Mouse (Mus musculus) testis, adult 2 months (tissue): Measurements from ENCODE around the gene Xbp1. TPM values are rescaled to one million over a fixed set of nuclear protein-coding genes. Genes with fewer than 3 reads are reported as not detected.
"Not testable (repeated sequence)": the region's sequence is repeated elsewhere in the genome, so short reads cannot be mapped to it uniquely, and the experiment has no call there.

Source experiments
- H3K27ac ChIP-seq: fragments of 200-500 bp; 2 replicates; pipeline ENCODE4 v1.5.1; 2012; ENCODE audit warnings: low read depth, low read length; ENCODE audit not compliant: control insufficient read depth, insufficient read depth
- H3K27me3 ChIP-seq: fragments of 200-500 bp; 2 replicates; pipeline ENCODE4 v1.6.1; 2012; ENCODE audit warnings: mild to moderate bottlenecking, low read length, moderate library complexity; ENCODE audit not compliant: control insufficient read depth, insufficient read depth
- H3K36me3 ChIP-seq: fragments of 200-500 bp; 2 replicates; pipeline ENCODE4 v1.6.1; 2012; ENCODE audit warnings: mild to moderate bottlenecking, low read length; ENCODE audit not compliant: control insufficient read depth, insufficient read depth
- H3K4me1 ChIP-seq: fragments of 200-500 bp; 2 replicates; pipeline ENCODE4 v1.6.1; 2012; ENCODE audit warnings: low read length; ENCODE audit not compliant: control insufficient read depth, insufficient read depth
- H3K4me3 ChIP-seq: fragments of 200-500 bp; 2 replicates; pipeline ENCODE4 v1.5.1; 2012; ENCODE audit warnings: low read depth, mild to moderate bottlenecking, low read length, moderate library complexity, mixed read lengths; ENCODE audit not compliant: control insufficient read depth
- CTCF ChIP-seq: fragments of 200-500 bp; IDR thresholded peaks from 2 replicates; pipeline ENCODE4 v1.5.1; 2012; ENCODE audit warnings: low read depth, mild to moderate bottlenecking, inconsistent platforms, low read length, moderate library complexity; ENCODE audit not compliant: control insufficient read depth, insufficient read depth, insufficient replicate concordance
- POLR2A ChIP-seq: fragments of 200-500 bp; IDR thresholded peaks from 2 replicates; pipeline ENCODE4 v1.6.1; 2012; ENCODE audit warnings: low read depth, mild to moderate bottlenecking, inconsistent platforms, low read length, moderate library complexity; ENCODE audit not compliant: control insufficient read depth
- polyA plus RNA-seq: library from polyadenylated mRNA; depleted of rRNA; stranded (reverse); fragments of >200 nt; gene quantifications from 2 replicates; pipeline ENCODE4 v1.2.3, GENCODE M21; 2012

The Xbp1 gene
- polyA plus RNA-seq, 1 experiment: 9.0 TPM

GRCm38 (mm10) chr11:5505856-5506575 lies 14.4 kb upstream of the Xbp1 start:
- TF ChIP-seq POLR2A (no peak), CTCF (no peak)
- H3K36me3 ChIP-seq: no peaks in the 10 kb centered on the region
- peaks cover 5% of the 10 kb centered on the region for H3K4me1 ChIP-seq
- H3K27ac ChIP-seq: no peak overlapping the region
- no peaks in the 10 kb centered on the region for H3K27me3 ChIP-seq
- peak overlapping the region; percentile 75 for H3K4me3 ChIP-seq

- Histone ChIP-seq H3K4me3 (no peak overlapping the region), H3K4me1 (peaks cover 5% of the 10 kb centered on the region), H3K27me3 (no peaks in the 10 kb centered on the region), H3K36me3 (no peaks in the 10 kb centered on the region), H3K27ac (no peak overlapping the region)
- no peak for TF ChIP-seq CTCF
- no peak for TF ChIP-seq POLR2A
Measured at GRCm38 (mm10) chr11:5509215-5510098, 11.0 kb upstream of the Xbp1 start.

- Histone ChIP-seq H3K4me3 (no peak overlapping the region), H3K36me3 (no peaks in the 10 kb centered on the region), H3K4me1 (peaks cover 5% of the 10 kb centered on the region), H3K27ac (no peak overlapping the region), H3K27me3 (no peaks in the 10 kb centered on the region)
- TF ChIP-seq POLR2A (no peak), CTCF (no peak)
Measured at GRCm38 (mm10) chr11:5510099-5510391, 10.4 kb upstream of the Xbp1 start.

GRCm38 (mm10) chr11:5510686-5511085 lies 9.8 kb upstream of the Xbp1 start:
- not testable (repeated sequence) for H3K36me3 ChIP-seq, H3K27me3 ChIP-seq, H3K4me1 ChIP-seq, H3K4me3 ChIP-seq, H3K27ac ChIP-seq

GRCm38 (mm10) chr11:5512099-5512725 lies 8.2 kb upstream of the Xbp1 start:
- Histone ChIP-seq H3K27ac (no peak overlapping the region), H3K4me1 (no peaks in the 10 kb centered on the region), H3K36me3 (no peaks in the 10 kb centered on the region), H3K27me3 (no peaks in the 10 kb centered on the region), H3K4me3 (no peak overlapping the region)
- no peak for TF ChIP-seq POLR2A
- TF ChIP-seq CTCF: no peak

- H3K36me3 ChIP-seq: no peaks in the 10 kb centered on the region
- no peak for TF ChIP-seq CTCF
- no peak for TF ChIP-seq POLR2A
Measured at GRCm38 (mm10) chr11:5512961-5513360, 7.5 kb upstream of the Xbp1 start.

GRCm38 (mm10) chr11:5514091-5514490 lies 6.4 kb upstream of the Xbp1 start:
- Histone ChIP-seq H3K27ac (no peak overlapping the region), H3K4me1 (no peaks in the 10 kb centered on the region), H3K27me3 (no peaks in the 10 kb centered on the region), H3K4me3 (no peak overlapping the region), H3K36me3 (no peaks in the 10 kb centered on the region)
- TF ChIP-seq POLR2A (no peak), CTCF (no peak)

More at GRCm38 (mm10) chr11:5512961-5513360, 7.5 kb upstream of the Xbp1 start:
- H3K4me1 ChIP-seq: no peaks in the 10 kb centered on the region
- no peak overlapping the region for H3K27ac ChIP-seq
- H3K27me3 ChIP-seq: no peaks in the 10 kb centered on the region
- H3K4me3 ChIP-seq: no peak overlapping the region
